Mouse (Mus musculus): ENCODE results near the gene Aacs.

The Aacs gene

GRCm38 (mm10) chr5:125492379-125493092, 16.9 kb downstream of the Aacs start:
- no peak for DNase-seq (ENCODE audit: low read depth, low spot score)

DNA sequence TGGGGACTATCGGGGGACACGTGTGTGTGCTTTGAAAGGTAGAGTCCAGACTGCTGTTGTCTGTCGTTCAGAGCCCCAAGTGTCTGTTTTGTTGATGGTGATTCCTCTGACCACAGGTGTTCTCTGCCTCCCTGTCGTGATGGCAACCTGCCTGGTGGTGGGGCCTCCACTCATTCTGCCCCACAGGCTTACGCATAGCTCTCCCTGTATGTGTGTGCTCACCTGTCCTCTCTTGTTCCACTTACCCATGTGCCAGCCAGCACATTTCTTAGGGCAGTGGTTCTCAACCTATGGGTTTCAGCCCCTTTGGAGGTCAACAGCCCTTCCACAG, 17.4 kb downstream of the Aacs start:
- DNase-seq (ENCODE audit: low read depth, low spot score), result no peak

- no peak for DNase-seq (ENCODE audit: low read depth, low spot score)
Measured at GRCm38 (mm10) chr5:125495655-125496054, 20.0 kb downstream of the Aacs start.

- DNase-seq (ENCODE audit: low read depth, low spot score), result peak; percentile 21
Measured at GRCm38 (mm10) chr5:125497821-125498600, 22.4 kb downstream of the Aacs start.

DNA sequence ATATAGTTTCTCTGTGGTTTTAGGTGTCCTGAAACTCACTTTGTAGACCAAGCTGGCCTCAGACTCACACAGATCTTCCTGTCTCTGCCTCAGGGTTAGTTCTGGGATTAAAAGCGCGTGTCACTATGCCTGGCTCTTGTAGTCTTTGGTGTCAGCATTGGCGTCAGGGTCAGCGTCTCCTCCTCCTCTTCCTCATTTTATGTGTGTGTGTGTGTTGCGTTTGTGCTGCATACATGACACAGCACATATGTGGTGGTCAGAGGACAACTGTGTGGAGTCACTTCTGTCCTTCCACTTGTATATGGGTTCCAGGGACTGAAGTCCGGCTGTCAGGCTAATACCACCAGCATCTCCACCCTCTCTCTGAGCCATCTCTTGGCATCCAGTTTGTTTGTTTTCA, 25.9 kb downstream of the Aacs start:
- no peak for DNase-seq (ENCODE audit: low read depth, low spot score)

DNA sequence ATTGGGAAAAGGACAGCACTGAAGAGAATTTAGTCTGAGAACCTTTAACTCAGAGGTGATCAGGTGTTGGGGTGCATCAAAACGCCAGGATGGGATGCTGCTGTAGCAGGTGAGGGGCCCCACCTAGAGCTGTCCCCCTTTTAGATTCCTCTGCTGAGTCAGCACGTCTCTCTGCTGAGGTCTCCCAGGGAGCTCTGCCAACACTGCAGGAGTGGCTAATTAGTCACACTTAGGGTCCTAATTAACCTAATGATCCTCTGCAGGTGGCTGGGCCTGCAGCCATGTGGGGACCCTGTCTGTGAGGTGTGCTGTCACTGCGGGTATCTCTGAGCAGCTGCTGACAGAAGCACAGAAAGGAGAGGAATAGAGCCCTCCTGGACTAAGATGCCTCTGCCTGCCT, 26.6 kb downstream of the Aacs start:
- no peak for DNase-seq (ENCODE audit: low read depth, low spot score)

DNA sequence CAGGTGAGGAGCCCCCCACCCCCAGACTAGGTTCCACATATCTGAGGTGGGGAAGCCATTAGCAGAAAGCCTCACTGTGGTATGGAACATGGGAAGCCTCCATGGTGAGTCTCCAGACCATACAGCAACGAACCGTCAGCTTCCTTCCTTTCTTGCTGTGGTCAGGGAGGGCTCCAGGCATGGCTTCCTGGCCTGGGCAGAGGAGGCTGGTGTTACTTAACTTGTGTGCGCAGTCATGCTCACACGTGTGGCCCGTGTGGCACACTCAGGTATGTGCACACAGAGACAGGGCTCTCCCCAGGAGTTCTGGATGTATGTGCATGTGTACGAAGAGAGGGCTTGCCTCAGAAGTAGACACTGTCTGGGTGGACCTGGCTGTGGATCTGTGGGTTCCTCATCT, 28.0 kb downstream of the Aacs start:
- DNase-seq (ENCODE audit: low read depth, low spot score), result no peak

DNA sequence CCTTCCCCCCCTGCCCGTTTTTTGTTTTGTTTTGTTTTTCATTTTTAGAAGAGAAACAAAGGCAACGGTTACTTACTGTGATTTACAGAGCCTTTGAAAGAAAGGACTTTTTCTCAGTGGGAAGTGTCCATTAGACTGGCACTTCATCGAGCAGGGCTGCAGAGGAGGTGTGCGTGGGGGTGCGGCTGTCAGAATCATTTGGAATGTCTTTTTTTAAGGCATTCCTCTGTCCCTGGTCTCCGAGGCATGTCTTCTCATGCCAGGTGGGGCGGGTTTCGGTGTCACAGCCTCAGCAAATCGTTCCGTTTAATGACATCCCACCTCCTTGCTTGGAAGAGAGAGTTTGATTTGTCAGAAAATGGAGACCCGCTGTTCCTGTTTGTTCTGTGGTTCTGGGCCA, 29.1 kb downstream of the Aacs start:
- no peak for DNase-seq (ENCODE audit: low read depth, low spot score)

GRCm38 (mm10) chr5:125505968-125506367, 30.4 kb downstream of the Aacs start:
- DNase-seq (ENCODE audit: low read depth, low spot score), result no peak

- no peak for DNase-seq (ENCODE audit: low read depth, low spot score)
Measured at GRCm38 (mm10) chr5:125507582-125507981, 32.0 kb downstream of the Aacs start.

DNA sequence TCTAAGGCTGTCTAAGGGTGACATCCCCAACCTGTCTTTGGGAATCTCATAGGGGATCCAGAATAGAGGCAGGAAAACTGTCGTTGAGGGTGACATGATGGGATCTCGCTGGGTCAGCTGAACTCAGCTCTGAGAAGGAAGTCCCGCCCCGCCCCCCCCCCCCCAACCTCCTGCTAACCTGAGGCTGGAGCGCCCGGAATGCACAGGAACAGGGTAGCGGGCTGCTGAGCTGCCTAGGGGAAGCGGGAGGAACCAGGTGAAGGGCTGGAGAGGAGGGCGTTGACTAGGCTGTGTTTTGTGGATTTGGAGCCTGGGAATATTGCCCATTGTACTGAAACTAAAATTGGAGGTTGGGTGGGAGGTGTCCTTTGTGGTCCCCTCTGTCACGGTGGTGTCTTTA, 32.4 kb downstream of the Aacs start:
- no peak for DNase-seq (ENCODE audit: low read depth, low spot score)

DNA sequence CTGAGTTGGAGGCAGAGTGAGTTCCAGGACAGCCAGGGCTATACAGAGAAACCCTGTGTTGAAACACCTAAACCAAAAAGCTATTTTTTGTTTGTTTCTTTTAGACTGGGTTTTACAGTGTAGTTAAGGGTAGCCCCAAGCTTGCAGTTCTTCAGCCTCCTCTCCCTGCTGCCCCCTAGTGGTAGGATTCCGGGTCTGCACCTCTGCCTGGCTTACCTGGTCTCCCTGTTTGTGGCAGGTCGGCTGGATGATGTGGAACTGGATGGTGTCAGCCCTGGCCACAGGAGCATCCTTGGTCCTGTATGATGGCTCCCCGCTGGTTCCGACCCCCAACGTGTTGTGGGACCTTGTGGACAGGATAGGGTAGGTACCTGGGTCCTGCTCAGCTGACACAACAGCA, 33.9 kb downstream of the Aacs start:
- peak; percentile 62 for DNase-seq (ENCODE audit: low read depth, low spot score)

DNA sequence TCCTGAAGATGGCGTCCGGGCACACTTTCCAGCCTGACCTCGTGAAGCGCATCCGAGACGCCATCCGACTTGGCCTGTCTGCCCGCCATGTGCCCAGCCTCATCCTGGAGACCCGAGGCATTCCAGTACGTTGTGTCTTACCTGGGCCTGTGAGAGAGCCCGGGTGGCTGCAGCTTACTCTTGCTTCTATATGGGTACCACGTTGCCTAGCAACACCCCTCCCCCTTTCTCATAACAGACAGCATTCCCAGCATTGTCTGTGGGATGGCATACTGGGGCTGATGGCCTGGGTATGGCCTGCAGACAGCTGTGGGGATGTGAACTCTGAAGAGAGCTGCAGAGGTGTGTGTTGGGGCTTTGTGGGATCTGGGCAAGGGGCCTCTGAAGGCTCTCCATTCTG, 39.4 kb downstream of the Aacs start:
- DNase-seq (ENCODE audit: low read depth, low spot score), result no peak

- no peak for DNase-seq (ENCODE audit: low read depth, low spot score)
Measured at GRCm38 (mm10) chr5:125518640-125519039, 43.0 kb downstream of the Aacs start.

DNA sequence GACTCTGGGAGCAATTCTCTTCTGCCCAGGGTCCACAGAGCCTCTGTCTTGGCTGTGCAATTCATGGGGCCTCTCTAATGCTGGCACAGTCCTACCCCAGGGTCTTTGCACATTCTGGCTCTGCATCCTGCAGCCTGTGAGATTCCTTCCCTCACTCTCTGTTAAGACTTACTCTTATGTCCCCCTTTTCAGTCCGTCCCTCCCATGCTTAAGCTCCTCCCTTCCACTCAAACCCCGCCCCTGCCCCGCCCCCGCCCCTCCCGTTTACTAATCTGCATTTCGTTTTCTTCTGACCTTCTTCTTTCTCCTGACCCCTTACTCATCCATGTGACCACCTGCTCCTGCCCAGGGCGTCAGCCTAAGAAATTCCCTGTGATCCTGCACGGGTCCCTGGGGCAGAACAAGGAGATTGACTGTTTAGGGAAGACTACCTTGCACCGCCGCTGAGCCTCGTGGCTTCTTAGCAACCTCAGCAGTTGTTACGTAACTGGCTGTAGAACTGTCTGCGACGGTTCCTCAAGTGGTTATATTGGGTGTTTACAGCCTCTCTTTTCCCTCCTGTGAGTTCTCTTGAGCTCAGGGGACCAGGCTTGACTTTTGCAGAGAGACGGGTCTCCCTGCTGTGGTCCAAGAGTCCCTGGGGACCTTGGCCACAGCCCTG, 45.4 kb downstream of the Aacs start:
- DNase-seq (ENCODE audit: low read depth, low spot score), result no peak

DNA sequence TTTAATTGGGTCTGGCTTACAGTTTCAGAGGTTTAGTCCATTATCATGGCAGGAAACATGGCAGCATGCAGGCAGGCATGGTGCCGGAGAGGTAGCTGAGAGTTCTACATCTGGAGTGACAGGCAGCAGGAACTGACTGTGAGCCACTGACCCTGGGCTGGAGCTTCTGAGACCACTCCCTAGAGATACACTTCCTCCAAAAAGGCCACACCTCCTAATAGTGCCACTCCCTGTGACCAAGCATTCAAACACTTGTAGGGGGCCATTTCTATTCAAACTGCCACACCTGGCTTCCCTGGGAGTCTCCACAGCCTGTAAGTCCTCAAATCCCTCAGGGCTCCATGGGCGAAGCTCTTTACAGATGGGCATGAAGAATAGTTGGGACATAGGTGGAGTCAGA, 47.7 kb downstream of the Aacs start:
- no peak for DNase-seq (ENCODE audit: low read depth, low spot score)

DNA sequence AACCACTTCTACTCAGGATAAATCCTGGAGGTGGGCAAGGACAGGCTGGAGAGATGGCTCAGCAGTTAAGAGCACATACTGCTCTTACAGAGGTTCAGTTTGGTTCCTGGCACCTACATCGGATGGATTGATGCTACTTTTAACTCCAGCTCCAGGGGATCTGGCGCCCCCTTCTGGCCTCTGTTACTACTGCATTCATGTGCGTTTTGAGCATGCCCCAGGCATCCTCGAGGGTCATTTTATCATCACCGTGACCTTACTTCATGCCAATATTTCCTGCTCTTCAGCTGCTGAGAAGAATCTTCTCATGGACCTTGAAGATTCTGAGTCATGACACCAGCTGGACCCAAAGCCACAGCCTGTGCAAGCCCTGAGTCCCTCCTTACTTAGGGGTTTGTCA, 49.9 kb downstream of the Aacs start:
- no peak for DNase-seq (ENCODE audit: low read depth, low spot score)

- DNase-seq (ENCODE audit: low read depth, low spot score), result peak; percentile 25
Measured at GRCm38 (mm10) chr5:125526464-125526863, 50.9 kb downstream of the Aacs start.

- DNase-seq (ENCODE audit: low read depth, low spot score), result no peak
Measured at GRCm38 (mm10) chr5:125529109-125529508, 53.5 kb downstream of the Aacs start.

DNA sequence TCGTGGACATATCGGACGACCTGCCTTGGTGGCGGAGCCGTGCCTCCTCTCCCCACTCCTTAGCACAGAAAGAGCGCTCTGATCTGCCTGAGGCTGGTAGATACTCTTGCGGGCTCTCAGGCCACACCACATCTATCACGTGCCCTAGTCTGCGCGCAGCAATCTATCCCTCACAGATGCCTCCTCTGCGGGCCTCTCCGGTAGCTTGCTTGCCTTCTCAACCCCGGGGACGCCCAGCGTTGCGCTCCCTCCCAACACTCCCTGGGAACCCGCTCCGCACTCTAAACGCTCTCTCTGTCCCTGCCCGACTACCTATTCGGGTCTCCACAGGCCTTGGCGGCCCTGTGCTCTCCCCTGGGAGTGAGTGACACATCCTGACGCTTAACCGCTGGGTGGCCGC, 56.0 kb downstream of the Aacs start, which contains the start of gene Tmem132b:
Gene Tmem132b, plus strand, starts transcription at position 141 of the 400 bp plus-strand sequence.
- DNase-seq (ENCODE audit: low read depth, low spot score), result no peak

DNA sequence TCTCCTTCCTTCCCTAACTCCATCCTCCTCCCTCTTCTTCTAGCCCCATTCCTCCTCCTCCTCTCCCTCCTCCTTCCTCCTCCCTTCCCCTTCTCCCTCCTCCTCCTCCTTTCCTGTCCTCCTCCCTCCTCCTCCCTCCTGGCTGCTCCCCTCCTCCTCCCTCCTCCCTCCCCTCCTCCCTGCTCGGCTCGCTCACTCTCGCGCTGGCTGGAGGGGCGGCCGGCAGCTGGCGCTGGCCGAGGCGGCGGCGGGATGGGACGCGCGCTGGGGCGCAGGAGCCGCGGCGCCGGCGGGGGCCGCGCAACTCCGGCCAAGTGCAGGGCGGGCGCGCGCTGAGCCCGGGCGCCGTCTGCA, 56.6 kb downstream of the Aacs start:
- DNase-seq (ENCODE audit: low read depth, low spot score), result no peak

DNA sequence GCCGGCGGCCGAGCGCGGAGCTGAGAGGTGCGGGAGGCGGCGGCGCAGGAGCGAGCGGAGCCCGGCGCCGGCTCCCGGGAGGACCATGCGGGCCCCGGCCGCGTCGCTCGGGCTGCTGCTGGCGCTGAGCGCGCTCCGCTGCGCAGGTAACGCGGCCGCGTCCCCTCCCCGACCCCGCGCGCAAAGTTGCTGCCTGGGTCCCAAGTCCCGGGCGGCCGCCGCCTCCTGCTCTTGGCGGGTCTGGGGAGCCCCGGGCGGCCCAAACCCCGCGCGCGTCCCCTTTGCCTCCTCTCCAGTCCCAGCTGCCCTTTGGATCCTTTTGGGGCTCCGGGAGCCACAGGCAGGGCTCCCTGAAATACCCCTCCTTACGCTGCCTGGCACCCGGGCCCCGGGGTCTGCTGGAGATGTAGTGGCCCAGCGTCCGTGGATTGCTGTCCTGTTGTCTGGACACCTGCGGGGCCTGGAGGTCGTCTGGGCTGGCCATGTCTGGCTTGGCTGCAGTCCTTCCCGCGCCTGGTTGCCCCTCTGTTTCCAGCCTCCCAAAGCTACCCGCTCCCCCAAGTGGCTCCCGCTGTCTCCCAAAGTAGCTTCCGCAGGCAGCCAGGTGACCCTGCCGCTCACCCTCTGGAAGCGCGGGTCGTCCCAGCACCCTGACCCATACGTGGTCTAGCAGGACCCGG, 57.1 kb downstream of the Aacs start:
- DNase-seq (ENCODE audit: low read depth, low spot score), result no peak

Measured in c-Kit-negative CD71-positive TER-119-positive erythroid progenitor cells, embryonic 14.5 days (primary cell).